Mouse (Mus musculus) G1E (cell line): ENCODE results near the gene St3gal5.

ENCODE experiments used
- CTCF ChIP-seq: IDR thresholded peaks from 2 replicates; pipeline ENCODE4 v1.5.1; 2012; ENCODE audit warnings: low read depth, low read length, inconsistent platforms, mixed read lengths
- GATA1 ChIP-seq: IDR thresholded peaks from 2 replicates; pipeline ENCODE4 v1.6.1; 2012; ENCODE audit warnings: borderline replicate concordance, low read length, inconsistent platforms, mixed read lengths
- GATA2 ChIP-seq: IDR thresholded peaks from 2 replicates; pipeline ENCODE4 v1.6.1; 2012; ENCODE audit warnings: low read depth, low read length, inconsistent platforms, borderline replicate concordance
- TAL1 ChIP-seq: conservative IDR thresholded peaks from 2 replicates; pipeline ENCODE4 v1.6.1; 2012; ENCODE audit warnings: low read depth, low read length, inconsistent platforms, mixed read lengths

DNA sequence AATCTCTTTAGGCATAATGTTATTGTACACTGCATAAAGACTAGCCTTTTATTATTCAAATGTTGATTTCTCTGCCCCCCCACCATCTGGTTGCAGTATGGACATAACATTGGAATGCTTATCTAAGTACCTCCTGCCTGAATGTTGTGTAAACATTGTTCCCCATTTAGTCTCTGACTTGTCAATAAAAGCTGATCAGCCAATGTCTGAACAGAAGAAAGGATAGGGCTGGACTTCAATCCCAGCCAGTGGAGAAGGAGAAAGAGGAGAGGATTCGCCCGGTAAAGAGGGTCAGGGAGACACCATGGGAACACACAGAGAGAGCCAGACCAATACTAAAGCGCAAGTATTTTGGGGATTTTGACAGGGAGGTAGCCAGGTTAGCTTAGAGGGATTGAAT, 78.0 kb downstream of the St3gal5 start:
- no peak for TF ChIP-seq CTCF
- TF ChIP-seq TAL1 = no peak
- no peak for TF ChIP-seq GATA1
- no peak for TF ChIP-seq GATA2
